Mouse (Mus musculus) mature B cell (primary cell): ENCODE measurements around the gene Tubgcp5.
"Not testable (repeated sequence)": the region's sequence is repeated elsewhere in the genome, so short reads cannot be mapped to it uniquely, and the experiment has no call there.

ENCODE experiments used
- in situ Hi-C: fragments of 300-500 bp; cut with MboI; formaldehyde crosslinking; loops from 2 replicates; pipeline ENCODE4 v1.14.3; 2019

The Tubgcp5 gene

DNA sequence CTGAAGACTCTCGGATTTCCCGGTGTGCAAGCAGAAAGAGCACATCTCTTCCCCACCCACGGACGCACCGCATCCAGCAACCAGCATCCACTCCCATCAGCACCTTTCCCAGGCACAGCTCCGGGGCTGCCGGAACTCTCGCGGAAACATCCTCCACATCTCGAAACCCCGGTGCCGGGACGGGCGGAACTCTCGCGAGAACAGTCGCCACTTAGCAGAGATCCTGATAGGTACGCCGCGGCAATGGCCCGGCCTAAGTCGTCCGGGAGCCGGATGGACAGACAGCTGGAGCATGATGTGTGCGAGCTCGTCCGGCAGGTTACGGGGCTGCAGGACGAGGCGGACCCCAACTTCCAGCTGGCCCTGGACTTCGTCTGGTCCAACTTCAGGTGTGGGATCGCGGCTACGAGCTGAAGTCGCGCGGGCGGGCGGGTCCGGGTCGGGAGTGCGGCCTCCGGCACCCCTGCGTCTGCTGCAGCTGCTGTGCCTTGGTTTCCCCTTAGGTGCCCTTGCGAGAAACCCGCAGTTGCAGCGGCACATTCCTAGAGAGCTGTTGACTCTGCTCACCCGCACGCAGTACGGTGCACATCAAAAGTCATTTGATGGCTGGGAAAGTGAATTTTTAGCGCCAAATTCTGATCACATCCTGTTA, at the start of gene Tubgcp5:
Gene Tubgcp5, plus strand, starts transcription at position 203 of the 652 bp plus-strand sequence.
- in situ Hi-C loops, result no loop called here

DNA sequence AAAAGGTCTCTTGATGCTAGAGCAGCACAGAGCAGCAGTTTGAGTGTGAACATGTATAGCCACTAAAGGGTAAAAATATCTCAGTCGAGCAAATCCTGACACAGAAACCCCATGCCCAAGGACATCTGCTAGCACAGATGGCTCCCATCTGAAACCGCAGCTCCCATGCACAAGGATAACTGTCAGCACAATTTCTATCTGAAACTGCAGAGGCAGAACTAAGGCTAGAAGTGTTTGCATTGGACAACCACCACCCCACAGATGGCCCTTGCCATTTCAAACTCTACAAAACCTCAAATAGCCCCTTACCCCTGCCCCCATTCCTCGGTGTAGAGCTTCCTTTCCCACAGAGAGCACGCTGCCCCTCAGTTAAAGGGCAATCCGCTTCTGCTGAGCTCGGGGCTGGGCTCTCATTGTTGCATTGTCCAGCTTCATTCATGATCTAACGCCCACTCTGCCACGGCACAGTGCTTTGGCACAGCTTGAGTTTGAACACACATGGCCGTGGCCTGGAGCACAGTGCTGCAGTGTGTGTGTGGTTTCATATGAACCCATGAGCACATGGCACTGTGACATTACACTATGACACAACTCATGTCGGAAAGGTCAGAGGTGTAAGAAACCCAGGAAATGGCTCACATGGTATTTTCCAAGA, 49.3 kb upstream of the Tubgcp5 start:
- in situ Hi-C loops, result no loop called here

DNA sequence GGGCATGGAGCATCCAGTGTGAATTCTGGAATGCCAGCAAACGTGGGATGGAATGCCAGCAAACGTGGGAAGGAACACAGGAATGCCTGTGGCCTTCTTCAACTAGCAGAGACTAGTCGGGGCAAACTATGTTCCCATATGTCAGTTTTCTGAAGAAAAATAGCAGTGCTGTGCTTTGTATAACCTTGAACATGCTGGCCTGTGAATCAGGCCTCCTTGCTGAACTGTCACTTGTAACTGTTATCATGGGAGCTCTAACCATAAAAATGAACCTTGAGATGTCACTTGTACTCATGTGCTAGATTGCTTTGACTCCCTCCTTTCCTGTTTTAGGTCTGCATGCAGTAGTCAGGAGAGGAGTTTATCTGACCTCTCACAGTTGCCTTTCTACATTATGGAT, 43.1 kb upstream of the Tubgcp5 start:
- in situ Hi-C loops, result no loop called here

DNA sequence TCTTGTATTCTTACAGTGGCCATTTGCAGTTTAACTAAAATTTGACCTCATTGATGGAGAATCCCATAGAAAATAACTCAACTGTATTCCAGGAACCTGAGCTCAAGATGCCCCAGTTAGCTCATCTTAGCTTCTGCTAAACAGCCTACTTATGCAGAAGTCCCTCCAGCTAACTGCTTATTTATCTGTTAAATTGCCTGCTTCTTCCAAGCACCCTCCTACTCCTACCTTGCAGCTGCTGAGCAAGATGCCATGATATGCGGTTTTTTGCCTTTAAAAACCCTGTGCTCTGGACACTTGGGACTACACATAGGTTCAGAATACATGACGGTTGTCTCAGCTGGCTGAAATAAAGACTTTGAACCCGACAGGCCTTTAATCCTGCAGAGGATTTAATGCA, 34.6 kb upstream of the Tubgcp5 start:
- in situ Hi-C loops, result no loop called here

DNA sequence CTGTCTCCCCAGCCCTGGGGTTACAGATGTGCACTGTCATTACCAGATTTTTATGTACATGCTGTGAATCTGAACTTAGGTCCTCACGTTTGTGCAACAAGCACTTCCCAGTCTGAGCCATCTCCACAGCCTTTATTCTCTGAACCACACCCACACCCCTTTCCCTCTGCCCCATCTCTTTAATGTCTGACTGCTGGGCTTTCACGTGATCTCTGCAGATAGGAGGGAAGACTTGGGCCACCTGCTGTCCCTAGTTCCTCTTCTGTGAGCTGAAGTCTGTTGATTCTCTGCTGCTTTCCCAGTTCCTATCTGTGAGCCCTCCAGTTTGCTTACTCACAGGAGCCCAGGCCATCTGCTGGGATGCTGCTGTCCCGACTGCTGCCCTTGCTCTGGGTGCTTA, 26.0 kb upstream of the Tubgcp5 start, which contains the start of gene Siglech:
Gene Siglech, plus strand, starts transcription at position 253 of the 400 bp plus-strand sequence.
- in situ Hi-C loops, result no loop called here

DNA sequence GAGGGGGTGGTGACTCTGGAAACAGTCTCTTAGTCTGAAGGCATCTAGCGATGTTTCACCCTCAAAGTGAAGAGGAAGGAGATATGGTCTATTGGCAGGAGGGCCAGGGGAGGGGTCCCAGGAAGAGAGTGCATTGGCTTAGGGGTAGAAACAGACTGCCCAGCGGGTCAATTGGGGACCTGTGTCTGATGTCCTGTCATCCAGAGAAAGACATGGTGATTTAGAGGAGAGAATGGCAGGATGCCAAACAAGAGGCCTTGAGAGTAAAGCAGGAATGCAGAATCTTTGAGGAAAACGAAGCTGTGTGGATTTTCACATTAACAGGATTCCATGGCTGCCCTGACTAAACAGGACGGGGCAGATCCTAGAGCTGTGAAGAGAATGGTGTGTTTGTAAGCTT, 13.9 kb upstream of the Tubgcp5 start:
- in situ Hi-C loops, result no loop called here

DNA sequence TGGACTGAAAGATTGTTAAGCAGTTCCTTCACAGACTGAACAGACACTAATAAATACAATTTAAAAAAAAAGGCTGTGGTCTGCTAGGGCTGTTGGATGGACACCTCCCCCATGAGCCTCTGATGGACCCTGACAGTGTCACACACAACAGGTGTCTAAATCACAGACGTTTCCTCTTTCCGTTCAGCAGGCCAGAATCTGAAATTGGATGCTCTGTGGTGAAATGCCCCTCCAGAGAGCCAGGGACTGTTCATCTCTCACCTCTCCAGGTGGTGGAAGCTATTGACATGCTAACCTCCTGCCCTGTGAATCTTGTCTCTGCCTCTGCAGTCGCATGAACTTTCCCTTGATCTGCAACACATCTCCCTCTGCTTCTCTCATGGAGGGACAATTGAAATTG, 11.5 kb upstream of the Tubgcp5 start:
- in situ Hi-C loops, result no loop called here

DNA sequence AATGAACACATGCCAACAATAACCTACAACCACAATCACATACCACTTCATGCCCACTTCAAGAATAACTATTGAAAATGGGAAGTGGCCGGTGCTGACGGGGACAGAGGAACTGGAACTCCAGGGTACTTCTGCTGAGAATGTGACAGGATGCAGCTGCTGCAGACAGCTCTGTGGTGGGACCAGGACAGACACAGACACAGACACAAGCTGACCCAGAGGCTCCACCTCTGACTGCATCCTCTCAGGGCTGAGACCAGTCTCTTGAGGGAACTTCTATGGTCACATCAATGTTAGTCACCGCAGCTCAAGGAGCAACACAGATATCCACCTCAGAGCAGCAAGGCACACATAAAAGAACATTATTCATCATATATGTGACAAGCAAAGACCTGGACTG, 9.4 kb upstream of the Tubgcp5 start:
- in situ Hi-C loops, result no loop called here

DNA sequence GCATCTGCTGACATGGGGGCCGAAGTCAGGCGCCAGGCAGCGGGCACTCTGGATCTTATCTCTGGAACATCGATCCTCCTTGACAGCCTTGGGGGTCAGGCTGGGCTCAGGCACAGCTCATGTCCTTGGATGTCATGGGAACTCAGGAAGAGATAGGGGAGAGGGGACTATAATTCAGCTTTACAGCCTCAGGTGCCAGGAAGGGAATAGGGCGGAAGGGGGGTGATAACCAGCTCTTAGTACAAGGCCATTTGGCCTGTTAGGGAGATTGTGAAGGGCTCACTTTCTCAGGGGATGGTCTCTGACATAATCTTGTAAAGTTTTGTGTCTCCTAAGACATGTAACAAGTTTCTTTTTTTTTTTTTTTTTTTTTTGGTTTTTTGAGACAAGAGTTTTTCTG, 3.4 kb upstream of the Tubgcp5 start:
- in situ Hi-C loops, result not testable (repeated sequence)

DNA sequence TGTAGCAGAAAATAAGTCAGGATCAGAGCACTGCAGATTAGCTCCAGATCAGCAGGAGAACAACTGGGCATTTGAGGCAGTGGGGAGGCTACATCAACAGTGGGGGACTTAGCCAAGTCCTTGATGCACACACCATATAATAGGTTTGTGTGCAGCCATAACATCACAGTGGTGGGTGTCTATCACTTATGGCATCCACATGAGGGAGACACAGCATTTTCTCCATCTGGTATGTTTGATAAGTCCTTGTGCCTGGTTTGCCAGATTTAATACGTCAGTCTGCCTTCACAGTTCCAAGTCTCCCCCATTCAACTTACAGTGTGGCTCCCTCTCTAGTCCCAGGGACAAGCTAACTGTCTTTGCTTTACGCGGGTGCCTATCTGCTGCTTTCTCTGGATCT, 1.7 kb upstream of the Tubgcp5 start:
- in situ Hi-C loops, result no loop called here

DNA sequence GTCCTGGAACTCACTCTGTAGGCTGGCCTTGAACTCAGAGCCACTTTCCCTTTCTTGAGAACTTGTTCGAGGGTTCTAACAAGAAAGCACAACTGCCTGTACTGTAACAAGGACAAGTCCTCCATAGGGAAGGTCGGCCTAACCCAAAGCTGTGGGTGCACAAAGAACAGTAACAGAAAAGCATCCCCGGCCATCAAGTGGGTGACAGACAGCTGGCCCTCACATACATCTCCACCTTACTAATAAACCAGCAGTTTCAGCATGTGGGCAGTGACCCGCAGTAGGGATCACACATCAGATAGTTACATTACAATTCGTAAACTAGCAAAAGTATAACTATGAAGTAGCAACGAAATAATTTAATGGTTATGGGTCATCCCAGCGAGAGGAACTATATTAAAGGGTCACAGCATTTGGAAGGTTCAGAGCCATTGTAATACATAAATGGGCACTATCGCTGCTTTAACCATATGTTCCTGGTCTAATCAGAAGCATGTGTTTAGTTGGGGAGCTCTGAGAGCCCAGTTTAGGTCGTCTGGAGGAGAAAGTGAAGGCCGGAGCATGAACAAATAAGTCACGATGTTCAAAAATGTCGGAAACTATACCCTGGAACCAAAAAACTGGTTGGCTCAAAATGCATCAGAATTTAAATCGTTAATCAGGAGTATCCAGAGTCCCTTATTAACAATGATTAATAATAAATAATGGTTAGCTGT, 560 bp upstream of the Tubgcp5 start:
- in situ Hi-C loops, result no loop called here

DNA sequence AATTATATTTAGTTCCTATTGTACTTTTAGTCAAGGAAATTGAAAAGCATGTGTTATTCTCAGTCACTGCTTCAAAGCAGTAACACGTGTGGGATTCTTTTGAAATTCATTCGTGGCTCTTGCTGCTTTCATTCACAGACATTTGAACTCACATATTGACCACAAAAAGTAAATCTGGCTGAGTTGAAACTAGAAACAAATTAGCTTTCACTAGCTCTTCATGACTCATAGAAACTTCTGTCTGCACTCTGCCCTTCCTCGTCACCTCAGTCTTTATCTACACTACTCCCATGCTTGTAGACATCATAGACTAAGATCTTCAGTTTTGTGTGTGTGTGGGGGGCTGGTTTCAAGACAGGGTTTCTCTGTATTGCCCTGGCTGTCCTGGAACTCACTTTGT, 6.0 kb downstream of the Tubgcp5 start:
- in situ Hi-C loops, result no loop called here

DNA sequence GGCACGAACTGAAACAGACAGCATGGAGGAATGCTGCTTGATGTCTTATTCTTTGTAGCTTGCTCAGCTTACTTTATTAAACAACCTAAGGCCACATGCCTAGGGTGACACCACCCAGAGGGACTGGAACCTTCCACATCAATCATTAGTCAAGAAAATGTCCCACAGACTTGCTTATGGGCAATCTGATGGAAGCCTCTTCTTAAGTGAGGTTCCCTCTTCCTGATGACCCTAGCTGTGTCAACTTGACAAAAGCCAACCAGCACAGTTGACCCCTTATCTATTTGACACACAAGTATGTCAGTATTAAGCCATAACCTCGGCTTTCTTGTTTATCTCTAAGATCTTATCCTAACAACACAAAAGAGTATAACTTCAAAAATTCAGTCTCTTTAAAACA, 16.0 kb downstream of the Tubgcp5 start:
- in situ Hi-C loops, result no loop called here

DNA sequence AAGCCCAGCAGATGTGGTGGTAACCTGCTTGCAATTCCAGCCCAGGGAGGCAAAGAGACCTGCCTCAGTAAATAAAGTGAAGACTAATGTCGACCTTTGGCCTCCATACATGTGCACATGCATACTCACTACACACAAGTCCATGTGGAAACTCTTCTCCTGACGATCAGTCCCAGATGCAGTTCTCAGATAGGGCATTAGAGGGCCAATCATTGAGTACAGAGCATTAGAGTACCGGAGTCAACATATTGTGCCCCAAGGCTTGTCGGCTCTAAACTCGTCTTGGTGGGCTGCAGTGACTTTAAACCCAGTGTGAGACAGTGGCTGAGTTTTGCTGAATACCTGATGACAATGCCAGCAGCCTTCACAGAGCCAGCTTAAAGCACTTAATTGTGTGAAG, 30.5 kb downstream of the Tubgcp5 start:
- in situ Hi-C loops, result no loop called here

DNA sequence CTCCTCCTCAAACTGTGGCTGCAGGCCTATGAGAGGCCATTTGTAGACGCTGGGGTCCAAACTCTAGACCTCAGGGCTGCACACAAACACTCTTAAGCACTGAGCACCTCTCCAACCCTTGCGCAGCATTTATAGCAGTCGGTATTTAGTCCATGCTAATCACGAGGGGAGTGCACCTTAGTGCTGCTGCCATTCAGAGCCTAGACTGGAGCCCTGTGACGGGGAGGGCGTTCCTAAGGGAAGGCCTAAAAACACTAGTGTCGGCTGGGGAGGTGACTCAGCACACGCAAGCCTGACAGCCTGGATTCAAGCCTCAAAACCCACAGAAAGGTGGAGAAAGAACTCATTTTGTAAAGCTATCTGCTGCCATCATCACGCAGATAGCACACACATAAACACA, 33.6 kb downstream of the Tubgcp5 start:
- in situ Hi-C loops, result no loop called here

DNA sequence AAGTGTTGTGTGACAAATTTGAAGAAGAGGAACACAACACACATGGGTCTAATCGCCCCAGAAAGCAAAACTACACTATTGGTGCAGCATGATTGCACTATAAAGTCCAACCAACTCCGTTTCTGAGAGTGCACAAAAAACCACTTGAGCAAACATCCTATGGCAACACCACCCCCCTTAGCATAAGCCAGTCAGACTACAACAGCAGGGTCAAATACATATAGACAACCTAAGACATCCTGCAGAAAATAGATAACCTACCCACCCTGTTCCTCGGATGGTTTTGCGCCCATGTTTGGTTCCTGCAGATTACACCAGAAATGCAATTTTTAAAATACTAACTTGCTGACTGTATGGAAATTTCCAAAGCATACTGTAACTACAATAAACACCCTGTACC, 42.9 kb downstream of the Tubgcp5 start:
- in situ Hi-C loops, result no loop called here

DNA sequence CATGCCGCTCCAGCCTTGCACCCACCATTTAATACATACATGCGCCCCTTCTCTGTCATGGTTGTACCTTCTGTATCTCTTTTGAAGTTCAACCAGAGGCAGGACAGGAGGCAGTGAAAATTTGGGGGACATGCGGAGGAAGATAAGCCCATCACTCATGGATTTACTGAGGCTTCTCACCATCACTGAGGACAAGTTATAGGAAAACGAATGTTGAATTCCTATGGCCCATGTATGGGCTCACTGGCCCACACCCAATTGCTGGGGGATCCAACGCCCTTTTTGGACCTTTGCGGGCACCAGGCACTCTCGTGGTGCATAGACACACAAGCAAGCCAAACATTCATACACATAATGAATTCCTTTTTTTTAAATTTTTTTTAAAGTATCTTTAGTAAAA, 47.5 kb downstream of the Tubgcp5 start, which contains the start of gene Cyfip1:
Gene Cyfip1, plus strand, starts transcription at position 301 of the 400 bp plus-strand sequence.
- in situ Hi-C loops, result no loop called here

DNA sequence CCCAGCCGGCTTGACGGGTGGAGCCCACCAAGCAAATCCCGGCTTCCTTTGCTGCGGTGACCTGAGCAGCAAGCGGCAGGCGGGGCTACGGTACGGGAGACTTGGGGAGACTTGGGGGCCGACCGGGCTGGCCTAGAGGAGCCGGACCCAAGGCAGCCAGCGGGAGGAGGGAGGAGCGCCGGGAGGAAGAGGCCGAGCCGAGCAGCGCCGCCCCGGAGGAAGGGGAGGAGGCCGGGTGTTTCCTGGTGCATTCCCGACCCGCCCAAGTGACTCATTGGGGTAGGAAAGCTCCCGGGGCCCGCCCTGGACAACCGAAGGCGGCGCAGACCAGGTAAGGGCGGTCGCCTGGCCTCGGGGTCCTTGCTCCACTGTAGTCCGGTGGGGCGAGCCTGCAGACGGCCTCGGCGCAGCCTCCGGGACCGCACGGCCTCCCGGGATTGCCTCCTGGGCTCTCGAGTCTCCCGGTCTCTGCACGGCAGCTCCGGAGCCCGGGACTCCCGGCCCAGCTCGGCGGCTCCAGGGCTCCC, 48.1 kb downstream of the Tubgcp5 start:
- in situ Hi-C loops, result no loop called here

DNA sequence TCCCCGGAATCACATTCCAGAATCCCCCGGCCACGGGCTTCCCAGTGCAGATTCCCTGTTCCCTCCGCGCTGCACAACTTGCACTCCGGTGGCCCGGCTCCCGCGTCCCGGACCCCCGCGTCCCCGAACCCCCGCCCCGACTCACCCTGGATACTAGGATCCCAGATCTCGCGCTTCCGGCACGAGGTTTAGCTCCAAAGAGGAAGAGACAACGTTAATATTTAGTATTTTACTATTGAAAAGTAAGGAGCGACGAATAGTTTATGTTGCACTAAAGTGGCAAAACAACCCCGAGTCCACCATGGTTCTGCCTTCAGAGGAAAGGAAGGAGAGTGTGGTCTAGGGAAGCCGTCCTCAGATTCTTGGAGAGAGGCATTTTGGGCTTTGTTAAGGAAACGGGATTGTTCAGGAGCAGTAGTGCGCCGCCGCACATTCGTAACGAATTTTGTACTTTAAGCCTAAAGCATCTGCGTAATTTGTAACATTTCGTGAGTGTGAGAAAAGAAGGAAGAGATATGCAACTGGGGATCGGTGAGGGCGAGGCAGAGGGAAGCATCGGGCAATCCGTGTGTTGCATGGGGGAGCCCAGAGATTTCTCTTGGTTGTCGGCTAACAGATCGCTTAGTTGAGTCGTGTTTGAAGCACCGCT, 48.7 kb downstream of the Tubgcp5 start:
- in situ Hi-C loops, result no loop called here

DNA sequence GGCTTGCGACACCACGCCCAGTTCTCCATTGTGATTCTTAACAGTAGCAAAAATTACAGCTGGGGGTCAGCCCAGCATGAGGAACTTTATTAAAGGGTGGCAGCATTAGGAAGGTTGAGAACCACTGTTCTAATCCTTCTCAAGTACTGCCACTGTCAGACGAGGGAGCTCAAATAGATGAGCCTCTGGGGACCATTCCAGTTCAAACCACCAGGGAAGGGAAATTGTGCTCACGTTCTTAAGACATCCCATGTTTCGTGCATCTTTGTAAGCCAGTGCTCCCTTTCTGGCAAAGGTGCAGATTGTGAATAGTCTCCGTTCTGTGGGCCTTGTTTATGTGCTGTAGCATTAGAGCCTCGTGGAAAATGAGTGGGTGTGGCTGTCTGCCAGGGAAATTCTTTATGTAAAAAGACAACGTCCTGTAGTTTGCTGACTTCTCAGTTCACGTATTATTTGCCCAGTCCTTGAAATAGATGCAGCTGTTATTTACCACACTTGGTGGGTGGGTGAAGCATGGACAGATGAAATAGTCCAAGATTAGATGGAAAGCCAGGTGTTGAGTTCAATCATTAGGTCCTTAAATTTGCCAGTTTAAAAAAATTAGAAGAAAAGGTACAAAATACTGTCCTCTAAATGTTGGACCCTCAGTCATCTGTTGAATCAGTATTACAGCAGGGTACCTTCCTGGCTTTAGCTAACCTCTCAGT, 52.8 kb downstream of the Tubgcp5 start:
- in situ Hi-C loops, result no loop called here

DNA sequence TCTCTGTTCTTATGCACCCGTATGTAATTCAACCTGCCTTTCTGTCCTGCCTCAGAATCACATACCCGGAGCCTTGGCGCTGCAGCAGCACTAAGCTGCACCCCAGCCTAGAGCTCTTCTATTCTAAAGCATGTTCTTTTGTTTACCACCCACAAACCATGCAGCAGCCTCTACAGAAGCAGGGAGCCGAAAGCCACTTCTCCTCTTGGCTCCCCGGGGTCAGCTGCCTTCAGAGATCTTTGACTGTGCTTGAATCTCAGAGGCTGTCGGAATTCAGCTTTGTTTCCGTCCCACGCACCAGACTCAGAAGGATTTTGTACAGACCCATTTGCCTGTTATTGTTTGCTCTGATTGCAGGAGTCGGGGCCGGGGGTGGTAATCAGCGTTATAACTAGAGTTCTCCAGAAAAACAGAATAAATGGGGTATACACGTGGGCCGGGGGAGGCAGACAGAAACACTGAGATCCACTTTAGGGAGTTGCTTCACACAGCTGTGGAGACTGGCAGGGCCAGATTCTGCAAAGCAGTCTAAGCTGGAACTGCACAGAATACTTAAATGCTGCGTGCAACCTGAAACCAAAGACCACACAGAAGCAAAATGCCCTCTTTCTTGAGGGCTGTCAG, 56.1 kb downstream of the Tubgcp5 start:
- in situ Hi-C loops, result no loop called here
